Mouse (Mus musculus) heart, embryonic 14.5 days (tissue): ENCODE results near the gene Enah. TPM values are rescaled to one million over a fixed set of nuclear protein-coding genes. Genes with fewer than 3 reads are reported as not detected.

Source experiments
- ATAC-seq: fragments of 200-750 bp; cut with Nextera tagmentation; 2 replicates; pipeline ENCODE4 v1.8.0; 2017; ENCODE audit warnings: low read depth, moderate TSS enrichment; ENCODE audit not compliant: insufficient number of reproducible peaks, insufficient read depth, low FRiP score
- H3K27ac ChIP-seq, 2 experiments: fragments of 200-500 bp in 1 of 2; fragments of 300-500 bp in 1 of 2; sonication (generic) in 1 of 2; replicated peaks in 1 of 2; 2 replicates each; pipeline ENCODE4 v1.5.1; 2012 to 2014; ENCODE audit warnings: low read depth in 2 of 2, low read length in 2 of 2, control low read depth in 1 of 2, mild to moderate bottlenecking in 1 of 2, mixed read lengths in 1 of 2; ENCODE audit not compliant: control insufficient read depth in 1 of 2, insufficient read depth in 1 of 2
- H3K27me3 ChIP-seq: fragments of 300-500 bp; sonication (generic); 2 replicates; pipeline ENCODE4 v1.6.1; 2014; ENCODE audit warnings: mild to moderate bottlenecking, low read length, control low read depth; ENCODE audit not compliant: control insufficient read depth, insufficient read depth
- H3K36me3 ChIP-seq: fragments of 300-500 bp; sonication (generic); 2 replicates; pipeline ENCODE4 v1.6.1; 2014; ENCODE audit warnings: mild to moderate bottlenecking, control low read depth, low read length, mixed read lengths; ENCODE audit not compliant: control insufficient read depth, insufficient read depth
- H3K4me1 ChIP-seq, 2 experiments: fragments of 200-500 bp in 1 of 2; fragments of 300-500 bp in 1 of 2; sonication (generic) in 1 of 2; 2 replicates each; pipeline ENCODE4 v1.6.1; 2012 to 2014; ENCODE audit warnings: low read length in 2 of 2, control low read depth in 1 of 2, mixed read lengths in 1 of 2; ENCODE audit not compliant: control insufficient read depth in 2 of 2, insufficient read depth in 2 of 2
- H3K4me2 ChIP-seq: fragments of 300-500 bp; sonication (generic); 2 replicates; pipeline ENCODE4 v1.6.1; 2014; ENCODE audit warnings: mild to moderate bottlenecking, low read length
- H3K4me3 ChIP-seq, 2 experiments: fragments of 200-500 bp in 1 of 2; fragments of 300-500 bp in 1 of 2; sonication (generic) in 1 of 2; 2 replicates each; pipeline ENCODE4 v1.5.1; 2012 to 2014; ENCODE audit warnings: low read length in 2 of 2, mild to moderate bottlenecking in 2 of 2, control low read depth in 1 of 2, low read depth in 1 of 2, moderate library complexity in 1 of 2; ENCODE audit not compliant: control insufficient read depth in 1 of 2, insufficient read depth in 1 of 2
- H3K9ac ChIP-seq: fragments of 300-500 bp; sonication (generic); 2 replicates; pipeline ENCODE4 v1.6.1; 2014; ENCODE audit warnings: mild to moderate bottlenecking, low read length
- H3K9me3 ChIP-seq: fragments of 300-500 bp; sonication (generic); 2 replicates; pipeline ENCODE4 v1.6.1; 2016; ENCODE audit warnings: low read length, control low read depth; ENCODE audit not compliant: control insufficient read depth
- WGBS: fragments of 180-500 bp; shearing (Covaris S2); extraction: QIAGEN DNeasy Blood & Tissue Kit; methylation state at CpG from one replicate; pipeline ENCODE4 v1.1.7; 2014; 5-methylcytosine and 5-hydroxymethylcytosine counted together
- polyA plus RNA-seq: library from polyadenylated mRNA; unstranded; fragments of >200 nt; fragmentation: Nextera tagmentation; extraction: Ambion mirVana; gene quantifications from 2 replicates; pipeline ENCODE4 v1.2.1, GENCODE M21; 2014

Enah gene
- polyA plus RNA-seq, 1 experiment from 2014 or later, result 26.1 TPM

DNA sequence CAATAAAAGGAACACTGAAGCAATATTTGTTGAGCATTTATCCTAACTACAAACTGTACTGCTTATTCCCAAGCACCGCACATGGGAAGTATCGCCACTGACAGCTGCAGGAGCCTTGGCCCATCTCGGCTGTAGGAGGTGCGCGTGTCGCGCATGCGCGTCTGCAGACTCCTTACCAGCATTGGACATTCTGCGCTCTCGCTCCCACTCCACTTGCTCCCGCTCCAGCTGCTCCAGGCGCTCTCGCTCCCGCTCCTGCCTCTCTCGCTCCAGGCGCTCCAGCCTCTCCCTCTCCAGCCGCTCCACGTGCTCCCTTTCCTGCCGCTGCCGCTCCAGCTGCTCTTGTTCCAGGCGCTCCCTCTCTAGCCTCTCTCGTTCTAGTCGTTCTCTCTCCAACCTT is 96.4 kb downstream of the Enah start:
- ATAC-seq, result no peak
- H3K27ac ChIP-seq, result peak overlapping the region in 1 of 2 experiments; percentile 8; a peak in 1 of 4 replicates
- H3K9ac ChIP-seq, result no peak overlapping the region
- peaks cover 41% of the 10 kb centered on the region for H3K36me3 ChIP-seq
- no peak overlapping the region for H3K4me3 ChIP-seq
- peaks cover 6 to 7% of the 10 kb centered on the region in 2 experiments; a peak in 3 of 4 replicates for H3K4me1 ChIP-seq
- no peaks in the 10 kb centered on the region for H3K27me3 ChIP-seq
- H3K9me3 ChIP-seq, result no peaks in the 10 kb centered on the region
- 56% methylated on average over 24 of the region's 24 CpGs for WGBS
- H3K4me2 ChIP-seq, result peak overlapping the region; percentile 47

DNA sequence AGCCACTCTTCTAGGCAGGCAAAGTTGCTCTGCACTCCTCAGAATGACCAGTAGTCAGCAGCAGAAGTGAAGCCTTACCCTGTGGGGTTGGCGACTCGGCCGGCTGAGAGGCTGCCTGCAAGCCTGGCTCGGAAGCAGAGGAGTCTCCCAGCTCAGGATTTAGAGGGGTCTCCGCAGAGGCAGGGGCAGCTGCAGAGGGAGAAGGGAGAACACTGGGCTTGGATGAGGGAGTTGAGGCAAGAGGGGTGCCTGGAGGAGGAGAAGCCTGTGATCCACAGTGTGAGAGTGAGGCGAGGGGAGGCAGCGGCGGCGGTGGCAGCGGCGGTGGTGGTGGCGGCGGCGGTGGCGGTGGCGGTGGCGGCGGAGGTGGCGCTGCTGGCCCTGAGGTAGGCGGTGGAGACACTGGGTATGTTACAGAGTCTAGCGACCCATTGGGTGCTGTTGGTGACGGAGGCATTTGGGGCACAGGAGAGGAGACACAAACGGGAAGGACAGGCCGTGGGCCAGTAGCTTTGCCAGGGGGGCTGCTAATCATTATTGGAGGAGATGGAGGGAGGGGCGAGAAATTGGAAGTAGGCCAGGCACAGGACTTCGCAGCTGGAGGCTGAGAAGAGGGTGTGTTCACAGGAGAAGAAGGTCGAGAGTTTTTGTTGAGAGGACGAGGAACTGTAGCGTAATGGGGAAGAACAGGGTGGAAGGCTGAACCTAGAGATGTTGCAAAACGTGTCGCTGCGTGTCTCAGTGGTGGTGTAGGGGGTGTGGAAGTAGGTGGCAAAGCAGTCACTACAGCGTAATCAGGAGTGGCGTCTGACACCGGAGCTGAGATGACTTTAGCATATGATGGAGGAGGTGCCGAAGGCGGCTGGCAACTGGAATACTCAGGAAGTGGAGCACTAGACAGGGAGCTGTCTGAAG is 98.0 kb downstream of the Enah start:
- ATAC-seq, result peak; percentile 50; the same call in 1 of the 2 replicates
- 51% methylated on average over 36 of the region's 37 CpGs for WGBS
- Histone ChIP-seq H3K4me3 (peak overlapping the region; percentile 32 to 50; a peak in 3 of 4 replicates), H3K27me3 (no peaks in the 10 kb centered on the region), H3K27ac (peak overlapping the region; percentile 37 to 53; a peak in 2 of 4 replicates), H3K36me3 (peaks cover 50% of the 10 kb centered on the region), H3K4me1 (peaks cover 3 to 7% of the 10 kb centered on the region in 2 experiments; a peak in 3 of 4 replicates), H3K4me2 (peak overlapping the region; percentile 55), H3K9me3 (no peaks in the 10 kb centered on the region), H3K9ac (peak overlapping the region; percentile 59; the same call in 1 of the 2 replicates)

DNA sequence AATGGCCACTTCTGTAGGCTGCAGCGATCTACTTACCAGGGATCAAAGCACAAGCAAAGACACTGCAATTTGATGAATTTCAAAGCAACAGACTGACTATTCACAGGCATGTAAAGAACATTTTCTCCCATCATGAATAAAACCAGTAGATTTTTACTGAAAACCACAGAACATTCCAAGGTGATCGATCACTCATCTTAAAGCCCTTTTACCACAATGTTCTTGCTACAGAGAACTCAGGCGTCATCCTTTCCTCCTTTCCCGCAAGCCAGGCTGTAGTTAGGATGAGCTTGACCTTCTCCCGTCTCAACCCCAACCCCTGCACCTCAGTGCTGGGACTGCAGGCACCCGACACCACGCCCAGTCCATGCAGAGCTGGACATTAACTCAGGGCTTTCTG is 107.9 kb downstream of the Enah start:
- H3K9me3 ChIP-seq, result no peaks in the 10 kb centered on the region
- no peaks in the 10 kb centered on the region for H3K27me3 ChIP-seq
- no peak overlapping the region for H3K27ac ChIP-seq
- no peak for ATAC-seq
- H3K4me2 ChIP-seq, result no peak overlapping the region
- H3K36me3 ChIP-seq, result peaks cover 49% of the 10 kb centered on the region
- H3K4me1 ChIP-seq, result peaks cover 0 to 4% of the 10 kb centered on the region in 2 experiments; a peak in 1 of 4 replicates
- WGBS, result 94% methylated on average over 7 of the region's 7 CpGs
- no peak overlapping the region for H3K9ac ChIP-seq
- H3K4me3 ChIP-seq, result no peak overlapping the region

DNA sequence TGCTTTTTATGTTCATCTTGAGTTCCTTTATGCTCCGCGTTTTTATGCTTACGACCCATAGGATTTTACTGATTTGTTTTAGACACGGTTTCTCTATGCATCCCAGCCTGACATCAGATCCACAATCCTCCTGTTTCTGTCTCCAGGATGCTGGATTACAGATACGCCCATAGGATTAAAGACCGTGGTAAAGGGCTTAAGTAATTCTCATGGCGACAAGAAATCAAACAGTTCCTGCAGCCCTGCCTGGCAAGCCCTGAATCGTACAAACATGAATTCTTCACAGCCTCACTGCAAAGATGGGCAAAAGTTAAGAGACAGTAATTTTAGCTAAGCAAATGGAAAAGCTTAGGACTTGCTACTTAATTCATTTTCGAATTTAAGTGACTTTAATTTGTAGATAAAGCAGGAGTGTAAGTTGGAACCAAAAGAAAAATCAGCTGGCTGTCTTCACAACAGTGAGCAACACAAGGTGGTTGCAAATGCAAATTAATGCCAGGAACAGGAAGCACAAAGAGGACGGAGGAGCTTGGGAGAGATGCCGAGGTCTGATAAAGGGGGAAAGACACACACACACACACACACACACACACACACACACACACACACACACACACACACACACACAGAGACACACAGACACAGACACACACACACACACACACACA is 118.0 kb downstream of the Enah start:
- H3K9me3 ChIP-seq, result no peaks in the 10 kb centered on the region
- H3K27ac ChIP-seq, result no peak overlapping the region
- no peak overlapping the region for H3K4me3 ChIP-seq
- 77% methylated on average over 11 of the region's 11 CpGs for WGBS
- no peaks in the 10 kb centered on the region for H3K27me3 ChIP-seq
- H3K4me1 ChIP-seq, result peaks cover 2 to 11% of the 10 kb centered on the region in 2 experiments; a peak in 2 of 4 replicates
- ATAC-seq, result no peak
- H3K4me2 ChIP-seq, result no peak overlapping the region
- no peak overlapping the region for H3K9ac ChIP-seq
- H3K36me3 ChIP-seq, result peaks cover 42% of the 10 kb centered on the region

DNA sequence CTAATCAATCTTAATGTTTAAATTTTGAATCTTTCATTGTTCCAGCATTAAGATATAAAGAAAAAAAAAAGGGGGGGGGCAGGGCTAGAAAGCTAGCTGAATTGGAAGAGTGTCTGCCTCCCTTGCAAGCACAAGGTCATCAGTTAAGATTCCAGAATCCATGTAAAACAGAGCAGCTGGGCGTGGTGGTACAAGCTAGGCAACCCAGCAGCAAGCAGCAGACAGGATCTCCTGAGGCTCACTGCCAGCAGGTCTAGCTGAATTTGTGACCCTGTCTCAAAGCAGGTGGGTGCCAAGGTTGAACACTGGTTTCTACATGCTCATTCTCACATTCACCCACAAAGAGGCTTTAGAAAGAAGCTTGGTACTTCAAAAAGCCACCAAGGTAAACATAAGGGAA is 118.9 kb downstream of the Enah start:
- no peak for ATAC-seq
- H3K36me3 ChIP-seq, result peaks cover 36% of the 10 kb centered on the region
- no peak overlapping the region for H3K4me3 ChIP-seq
- H3K9ac ChIP-seq, result no peak overlapping the region
- H3K4me1 ChIP-seq, result peaks cover 2 to 11% of the 10 kb centered on the region in 2 experiments; a peak in 2 of 4 replicates
- H3K4me2 ChIP-seq, result no peak overlapping the region
- WGBS, result 46% methylated on average over 1 of the region's 1 CpGs
- H3K9me3 ChIP-seq, result no peaks in the 10 kb centered on the region
- no peak overlapping the region for H3K27ac ChIP-seq
- no peaks in the 10 kb centered on the region for H3K27me3 ChIP-seq

DNA sequence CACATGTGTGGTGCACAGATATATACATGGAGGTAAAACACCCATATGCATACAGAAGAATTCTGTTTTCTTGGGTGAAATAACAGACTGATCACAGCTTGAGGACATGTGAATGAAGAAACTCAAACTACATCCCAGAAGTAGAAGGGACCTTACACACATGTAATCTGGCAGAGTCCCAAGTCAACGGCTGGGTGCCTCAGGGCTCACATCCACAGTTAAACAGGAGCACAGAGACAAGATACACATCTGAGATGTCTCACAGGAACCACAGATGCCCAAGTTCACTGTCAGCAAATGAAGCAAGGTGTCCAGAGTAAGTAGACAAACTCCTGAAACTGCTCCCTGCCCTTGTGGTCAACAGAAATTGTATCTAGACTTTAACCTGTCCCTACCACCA is 120.8 kb downstream of the Enah start:
- H3K4me1 ChIP-seq, result peaks cover 2 to 12% of the 10 kb centered on the region in 2 experiments; a peak in 2 of 4 replicates
- H3K4me3 ChIP-seq, result no peak overlapping the region
- ATAC-seq, result no peak
- H3K27me3 ChIP-seq, result no peaks in the 10 kb centered on the region
- 53% methylated on average over 1 of the region's 1 CpGs for WGBS
- no peak overlapping the region for H3K4me2 ChIP-seq
- peaks cover 22% of the 10 kb centered on the region for H3K36me3 ChIP-seq
- H3K9ac ChIP-seq, result no peak overlapping the region
- no peak overlapping the region for H3K27ac ChIP-seq
- no peaks in the 10 kb centered on the region for H3K9me3 ChIP-seq

DNA sequence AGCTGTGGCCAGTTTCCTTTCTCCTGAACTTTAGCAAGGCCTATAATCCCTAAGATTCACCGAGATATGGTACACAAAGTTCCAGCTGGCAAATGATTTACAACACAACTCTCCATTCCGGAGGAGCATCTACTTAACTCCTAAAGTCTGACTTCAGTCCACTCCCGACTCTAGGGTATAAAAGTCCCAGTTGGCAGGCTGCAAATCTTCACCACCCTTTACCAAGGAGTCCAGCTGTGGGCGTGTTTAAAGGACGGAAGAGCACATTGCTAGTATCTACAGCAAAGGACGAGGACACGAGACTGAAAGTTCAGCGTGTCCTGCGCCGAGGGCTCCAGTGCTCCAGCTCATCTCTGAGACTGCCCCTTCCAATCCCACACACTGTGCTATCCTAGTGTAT is 122.8 kb downstream of the Enah start:
- Histone ChIP-seq H3K27ac (no peak overlapping the region), H3K27me3 (no peaks in the 10 kb centered on the region), H3K36me3 (peaks cover 8% of the 10 kb centered on the region; the same call in 1 of the 2 replicates), H3K4me3 (no peak overlapping the region), H3K9me3 (no peaks in the 10 kb centered on the region), H3K4me1 (peaks cover 5 to 18% of the 10 kb centered on the region in 2 experiments; a peak in 2 of 4 replicates), H3K4me2 (no peak overlapping the region), H3K9ac (no peak overlapping the region)
- no peak for ATAC-seq
- 75% methylated on average over 10 of the region's 10 CpGs for WGBS
